Mouse (Mus musculus): ENCODE measurements around the gene Polg2.
"Not testable (repeated sequence)": the region's sequence is repeated elsewhere in the genome, so short reads cannot be mapped to it uniquely, and the experiment has no call there.

The Polg2 gene

DNA sequence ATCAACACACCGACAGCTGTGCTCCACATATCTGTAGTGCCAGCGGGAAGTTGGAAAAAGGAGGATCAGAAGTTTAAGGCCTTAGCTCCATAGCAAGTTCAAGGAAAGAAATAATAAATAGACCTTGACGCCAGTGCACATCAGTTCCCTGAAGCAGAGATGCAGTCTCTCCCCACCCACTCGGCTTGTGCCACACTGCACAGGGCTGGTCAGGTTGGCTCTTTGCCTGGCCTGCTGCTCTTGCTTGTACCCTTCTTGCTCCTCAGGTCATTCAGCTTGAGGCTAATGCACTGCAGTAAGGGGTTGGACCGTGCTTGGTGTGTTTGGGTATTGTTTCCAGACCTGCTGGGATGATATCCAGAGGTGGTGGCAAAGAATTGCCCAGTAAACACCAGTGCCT lies 18.8 kb downstream of the Polg2 start:
- DNase-seq, result no peak

DNA sequence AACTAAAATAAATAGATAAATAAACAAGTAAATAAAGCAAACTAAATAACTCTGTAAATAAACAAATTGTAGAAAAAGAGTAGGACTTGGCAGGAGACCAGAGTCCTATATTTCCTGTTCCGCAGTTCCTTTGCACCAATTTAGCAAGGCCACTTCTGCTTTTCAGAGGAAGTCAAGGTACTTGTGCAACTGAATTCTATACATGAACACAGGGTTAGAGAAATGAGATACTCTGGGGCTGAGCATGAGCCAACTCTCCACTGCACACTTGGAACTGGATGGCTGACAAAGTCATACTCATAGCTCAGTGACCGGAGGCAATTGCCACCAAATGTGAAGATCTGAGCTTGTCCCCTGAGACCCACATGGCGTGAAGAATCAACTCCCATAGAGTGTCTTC lies 20.3 kb downstream of the Polg2 start:
- no peak for DNase-seq

- no peak for DNase-seq
These were observed 23.8 kb downstream of the Polg2 start for GRCm38 (mm10) chr11:106755583-106755982.

- no peak for DNase-seq
These were observed 26.0 kb downstream of the Polg2 start for GRCm38 (mm10) chr11:106753314-106753713.

DNA sequence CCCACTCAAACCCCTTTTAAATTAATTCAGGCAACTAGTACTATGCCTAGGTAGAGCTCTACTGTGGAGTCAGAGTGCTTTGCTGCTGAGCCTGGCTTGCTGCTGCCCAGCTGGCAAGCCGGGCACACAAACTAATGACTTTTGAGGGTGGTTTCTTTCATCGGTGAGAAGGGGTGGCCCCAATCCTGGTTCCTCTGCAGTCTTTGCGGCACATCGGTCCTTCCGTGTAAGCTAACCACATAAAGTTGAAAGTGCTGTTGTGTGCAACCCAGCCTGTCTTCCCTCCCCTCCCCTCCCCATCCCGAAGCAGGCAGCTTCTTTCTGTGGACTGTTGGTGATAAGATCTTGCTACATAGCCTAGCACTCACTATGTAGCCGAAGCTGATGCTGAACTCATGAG lies 27.2 kb downstream of the Polg2 start:
- no peak for DNase-seq

DNA sequence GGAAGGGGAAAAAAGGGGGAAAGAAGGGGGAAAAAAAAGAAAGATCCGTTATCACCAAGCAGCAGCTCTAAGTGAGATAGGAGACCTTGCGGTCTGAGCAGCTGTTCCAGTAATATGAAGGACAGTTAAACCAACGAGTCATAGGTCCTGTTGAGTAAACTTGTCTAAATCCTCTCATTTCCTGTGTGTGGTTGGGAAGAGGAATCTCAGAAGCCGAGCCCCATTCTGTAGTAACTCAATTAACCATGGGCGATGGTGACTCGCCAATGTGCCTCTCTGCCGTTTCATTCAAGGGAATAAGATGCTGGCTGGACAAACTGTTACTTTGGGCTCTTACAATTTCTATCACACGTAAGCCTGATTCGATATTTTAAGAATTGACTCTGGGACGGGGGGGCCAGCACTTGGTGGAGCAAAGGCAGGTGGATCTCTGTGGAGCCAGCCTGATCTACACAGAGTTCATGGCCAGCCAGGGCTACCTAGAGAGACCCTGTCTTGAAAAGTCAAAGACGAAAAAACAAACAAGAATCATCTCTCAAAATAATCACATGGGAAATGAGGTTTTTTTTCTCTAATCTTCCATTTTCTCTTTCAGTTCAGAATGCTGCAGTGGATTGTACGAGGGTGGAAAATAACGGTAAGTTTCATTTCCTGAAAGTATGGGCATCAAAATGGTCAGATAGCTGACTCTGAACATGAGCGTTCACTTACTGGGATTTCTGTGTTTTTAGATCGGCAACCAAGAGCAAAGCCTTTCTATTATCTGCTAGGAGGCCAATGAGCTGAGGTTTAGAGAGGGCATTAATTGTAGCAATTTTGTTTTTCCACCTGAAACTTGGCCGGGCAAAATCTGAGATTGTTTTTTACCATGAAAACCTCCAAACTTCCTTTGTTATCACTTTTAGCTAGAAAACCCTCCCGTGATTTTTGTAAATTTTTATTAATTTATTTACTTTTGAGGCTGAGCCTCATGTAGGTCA lies 28.0 kb downstream of the Polg2 start, which contains the start of gene Milr1:
Gene Milr1, plus strand, starts transcription at position 188 of the 980 bp plus-strand sequence.
- DNase-seq, result no peak

DNA sequence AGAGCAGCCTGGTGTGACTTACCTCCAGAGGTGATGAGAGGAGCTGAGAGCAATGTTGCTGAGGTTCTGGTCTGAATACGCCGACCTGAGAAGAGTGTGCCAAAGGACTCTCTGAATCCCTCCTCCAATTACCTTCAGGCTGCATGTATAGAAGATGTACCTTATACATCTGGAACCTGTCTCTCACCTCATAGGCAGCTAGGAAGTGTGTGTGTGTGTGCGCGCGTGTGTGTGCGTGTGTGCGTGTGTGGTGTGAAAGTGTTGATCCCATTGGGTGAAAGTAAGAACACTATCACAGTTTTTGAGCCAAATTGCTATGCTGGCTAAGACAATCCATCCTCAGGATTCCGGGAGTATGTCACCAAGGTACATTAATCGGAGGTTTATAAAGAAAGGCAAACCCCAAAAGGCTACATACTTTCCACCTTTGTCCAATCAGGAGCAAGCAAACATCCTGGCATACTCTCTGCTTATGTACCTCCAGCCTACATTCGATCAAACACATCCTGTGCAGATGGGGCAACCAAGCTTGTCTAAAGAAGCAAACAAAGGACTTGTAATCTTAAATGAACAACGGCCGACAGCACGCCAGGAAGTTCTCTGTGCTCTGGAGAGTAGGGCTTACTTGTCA lies 29.1 kb downstream of the Polg2 start, which contains the start of gene Pecam1:
Gene Pecam1, minus strand, starts transcription at position 508 of the 631 bp plus-strand sequence.
- DNase-seq, result no peak

- not testable (repeated sequence) for DNase-seq
These were observed 29.7 kb downstream of the Polg2 start for GRCm38 (mm10) chr11:106749557-106750120.

DNA sequence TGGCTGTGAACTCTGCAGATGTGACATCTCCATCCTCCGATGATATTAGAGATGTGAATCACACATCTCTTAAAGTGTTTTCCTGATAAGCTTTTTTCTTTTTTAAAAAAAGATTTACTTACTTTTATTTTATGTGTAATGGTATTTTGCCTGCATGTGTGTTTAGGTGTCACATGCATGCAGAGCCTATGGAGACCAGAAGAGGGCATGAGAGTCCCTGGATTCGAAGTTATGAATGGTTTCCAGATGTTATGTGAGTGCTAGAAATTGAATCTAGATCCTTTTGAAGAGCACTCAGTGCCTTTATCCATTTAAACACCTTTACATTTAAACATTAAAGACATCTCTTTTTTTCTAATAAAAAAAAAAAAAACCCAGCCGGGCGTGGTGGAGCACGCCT lies 34.4 kb downstream of the Polg2 start:
- no peak for DNase-seq

- no peak for DNase-seq
These were observed 36.9 kb downstream of the Polg2 start for GRCm38 (mm10) chr11:106742388-106742841.

DNA sequence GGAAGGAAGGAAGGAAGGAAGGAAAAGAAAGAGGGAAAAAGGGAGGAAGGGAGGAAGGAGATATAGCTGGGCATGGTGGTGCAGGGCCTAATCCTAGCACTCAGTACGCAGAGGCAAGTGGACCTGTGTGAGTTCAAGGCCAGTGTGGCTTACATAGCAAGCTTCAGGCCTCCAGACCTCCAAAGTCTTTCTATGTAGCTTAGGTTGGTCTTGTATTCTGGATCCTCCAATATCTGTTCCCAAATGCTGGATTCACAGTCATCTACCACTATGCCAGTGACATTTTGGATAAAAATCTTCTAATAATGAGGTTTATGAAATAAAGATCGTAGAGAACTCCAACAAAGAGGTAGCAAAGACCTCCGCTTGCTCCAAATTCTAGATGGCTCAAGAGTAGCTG lies 37.5 kb downstream of the Polg2 start:
- no peak for DNase-seq

- DNase-seq, result no peak
These were observed 38.1 kb downstream of the Polg2 start for GRCm38 (mm10) chr11:106741232-106741631.

GRCm38 (mm10) chr11:106740724-106741123 lies 38.6 kb downstream of the Polg2 start:
- not testable (repeated sequence) for DNase-seq

GRCm38 (mm10) chr11:106739116-106739515 lies 40.2 kb downstream of the Polg2 start:
- DNase-seq, result no peak

DNA sequence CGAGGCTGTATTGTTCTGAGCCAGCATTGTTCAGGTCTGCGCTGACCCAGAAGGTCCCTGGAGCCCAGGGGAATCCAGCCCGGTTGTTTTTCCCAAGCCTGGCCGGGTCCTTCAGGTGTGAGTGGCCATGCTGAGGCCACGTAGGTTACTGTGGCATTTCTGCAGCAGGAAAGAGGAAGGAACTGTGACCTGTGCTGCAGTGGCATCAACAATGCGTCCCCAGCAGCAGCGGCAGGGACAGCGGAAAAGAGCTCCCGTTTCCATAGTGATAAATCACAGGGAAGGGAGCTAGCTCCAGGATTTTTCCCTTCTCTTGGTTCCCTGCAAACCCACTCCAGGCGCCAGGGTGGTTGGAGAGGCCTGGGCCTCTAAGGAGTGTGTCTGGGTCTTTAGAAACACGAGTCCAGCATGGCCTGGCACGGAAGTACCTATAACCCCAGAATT lies 42.1 kb downstream of the Polg2 start:
- DNase-seq, result peak; percentile 49

DNA sequence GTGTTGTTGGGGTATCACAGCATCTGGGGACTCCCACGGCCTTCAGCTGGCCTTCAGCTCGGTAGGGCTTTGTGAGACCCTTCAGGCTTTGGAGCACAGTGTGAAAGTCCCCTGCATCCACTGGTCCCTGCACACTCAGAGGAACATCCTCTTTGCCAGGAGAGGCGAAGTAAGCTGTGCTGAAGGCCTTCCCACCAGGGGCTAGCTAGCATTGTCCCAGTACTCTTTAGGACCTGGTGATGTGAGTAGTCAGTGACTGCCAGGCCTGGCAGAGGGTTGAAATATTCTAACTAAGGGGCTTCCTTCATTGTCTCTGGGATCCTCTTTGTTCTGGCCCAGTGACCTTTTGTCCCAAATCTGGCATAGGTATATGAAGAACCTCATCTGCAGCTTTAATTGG lies 42.7 kb downstream of the Polg2 start:
- DNase-seq, result no peak

DNA sequence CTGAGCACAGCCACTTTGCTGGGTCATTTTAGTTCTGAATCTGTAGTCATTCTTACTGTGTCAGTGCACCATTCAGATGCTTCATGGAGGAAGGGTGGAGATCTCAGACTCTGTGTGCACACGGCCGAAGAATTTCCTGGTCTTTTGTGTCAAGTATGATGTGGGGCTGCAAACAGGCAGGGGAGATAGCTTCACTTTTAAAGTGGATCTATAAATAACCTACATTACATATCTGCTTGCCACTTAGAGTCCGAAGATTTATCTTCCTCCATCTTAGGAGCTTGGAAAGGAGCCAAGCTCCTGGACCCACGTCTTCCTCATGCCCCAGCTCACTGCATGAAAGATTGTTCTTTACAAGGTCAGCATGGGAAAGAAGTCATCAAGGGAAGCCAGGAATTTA lies 48.6 kb downstream of the Polg2 start:
- DNase-seq, result no peak

DNA sequence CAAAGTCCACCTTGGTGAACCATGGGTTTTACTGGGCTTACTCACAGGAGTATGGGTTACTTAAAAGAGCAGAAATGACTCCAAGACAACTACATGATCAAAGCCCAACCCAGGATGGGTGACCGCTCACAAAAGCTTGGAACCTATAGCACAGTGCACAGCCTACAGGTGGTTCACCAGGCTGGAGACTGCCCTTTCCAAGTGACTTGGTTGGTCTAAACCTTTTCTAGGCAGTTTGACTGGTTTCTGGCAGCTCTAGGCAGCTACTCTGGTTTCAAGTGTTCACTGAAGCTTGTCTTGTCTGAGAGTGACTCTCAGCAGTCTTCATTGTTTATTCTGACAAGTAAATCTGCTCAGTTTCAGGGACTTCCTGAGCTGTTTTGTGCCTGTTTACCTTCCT lies 49.7 kb downstream of the Polg2 start:
- no peak for DNase-seq

DNA sequence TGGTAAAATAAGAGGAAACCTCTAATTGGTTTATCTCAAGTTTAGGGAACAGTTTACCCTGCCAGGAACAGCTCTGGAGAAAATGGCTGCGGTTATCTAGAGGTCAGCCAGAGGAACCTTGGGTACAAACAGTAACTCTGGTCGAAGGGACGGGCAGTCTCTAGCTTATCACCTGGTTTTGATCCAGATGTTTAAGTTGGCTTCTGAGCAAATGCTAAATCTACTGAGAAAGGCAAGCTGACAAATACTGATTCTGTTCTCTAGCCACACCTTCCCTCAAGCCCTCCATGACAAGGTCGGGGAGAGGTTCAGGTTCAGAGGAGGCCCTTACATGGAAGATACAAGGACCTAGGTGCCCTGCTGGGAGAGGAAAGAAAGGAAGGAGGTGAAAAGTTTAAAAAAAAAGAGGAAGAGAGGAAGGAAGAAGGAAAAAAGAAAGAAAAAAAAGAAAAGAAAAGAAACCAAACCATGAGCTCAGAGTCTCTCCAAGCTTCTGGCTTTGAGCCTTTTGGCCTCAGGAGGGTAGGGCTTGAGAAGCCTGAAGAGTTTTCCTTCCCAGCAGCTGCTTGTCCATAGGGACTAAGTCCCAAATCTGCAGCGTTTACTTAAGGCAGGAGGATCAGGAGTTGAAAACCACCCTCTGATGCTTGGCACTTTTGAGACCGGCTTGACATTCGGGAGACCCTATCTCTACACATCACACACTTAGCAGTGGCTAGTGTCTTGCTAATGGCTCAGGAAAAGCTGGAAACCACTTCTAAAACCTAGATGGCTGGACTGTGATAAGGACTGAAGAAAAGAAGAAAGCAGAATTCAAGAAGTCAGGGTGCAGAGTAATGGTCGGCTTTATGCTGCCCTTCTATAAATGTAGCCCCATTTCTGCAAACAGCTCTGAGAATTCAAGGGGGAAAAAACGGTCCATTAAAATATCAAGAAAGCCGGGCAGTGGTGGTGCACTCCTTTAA lies 50.7 kb downstream of the Polg2 start:
- no peak for DNase-seq

GRCm38 (mm10) chr11:106727967-106728366 lies 51.4 kb downstream of the Polg2 start:
- DNase-seq, result no peak

- DNase-seq, result not testable (repeated sequence)
These were observed 54.5 kb downstream of the Polg2 start for GRCm38 (mm10) chr11:106724916-106725235.

DNA sequence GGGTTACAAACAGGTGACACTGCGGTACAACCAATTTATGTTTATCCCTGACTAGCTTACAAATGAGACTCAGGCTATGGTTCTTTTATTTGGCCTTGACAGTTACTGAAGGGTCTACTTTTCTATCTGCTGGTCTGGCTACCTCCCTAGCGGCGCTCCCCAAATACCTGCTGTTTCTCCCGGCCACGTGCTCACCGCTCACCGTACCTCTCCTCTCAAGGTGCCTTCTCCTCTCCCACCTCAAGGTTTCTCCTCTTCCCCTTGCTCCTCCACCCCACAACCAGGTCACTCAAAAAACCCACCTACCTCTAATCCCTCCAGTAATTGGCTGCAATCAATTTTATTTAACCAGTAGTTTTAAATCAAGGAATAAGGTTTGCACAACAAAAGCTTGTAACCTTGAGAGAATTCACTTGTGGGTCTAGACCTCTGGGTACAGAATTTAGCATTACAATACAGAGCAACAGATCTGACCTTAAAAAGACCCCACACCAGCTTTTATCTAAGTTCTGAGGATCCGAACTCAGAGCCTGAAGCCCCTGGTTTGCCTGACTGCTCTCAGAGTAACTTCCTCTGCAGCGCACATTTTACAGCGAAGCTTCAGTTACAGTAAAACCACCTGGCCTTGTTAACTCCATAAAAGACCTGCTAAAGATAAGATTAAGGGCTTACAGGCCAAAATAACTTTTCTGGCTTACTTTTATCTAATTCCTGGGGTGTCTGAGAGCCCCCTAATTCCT lies 55.0 kb downstream of the Polg2 start:
- DNase-seq, result no peak
